Mouse (Mus musculus) leukemia stem cell, adult 10-12 weeks (primary cell): ENCODE data around the gene Saa4. TPM values are rescaled to one million over a fixed set of nuclear protein-coding genes. Genes with fewer than 3 reads are reported as not detected.

Experiments used
- polyA plus RNA-seq: library from polyadenylated mRNA; stranded (reverse); fragments of >175 nt; gene quantifications from 2 replicates; pipeline ENCODE4 v1.2.3, GENCODE M21; 2012; ENCODE audit warnings: low replicate concordance

The Saa4 gene
- polyA plus RNA-seq = not detected in 2 replicates

DNA sequence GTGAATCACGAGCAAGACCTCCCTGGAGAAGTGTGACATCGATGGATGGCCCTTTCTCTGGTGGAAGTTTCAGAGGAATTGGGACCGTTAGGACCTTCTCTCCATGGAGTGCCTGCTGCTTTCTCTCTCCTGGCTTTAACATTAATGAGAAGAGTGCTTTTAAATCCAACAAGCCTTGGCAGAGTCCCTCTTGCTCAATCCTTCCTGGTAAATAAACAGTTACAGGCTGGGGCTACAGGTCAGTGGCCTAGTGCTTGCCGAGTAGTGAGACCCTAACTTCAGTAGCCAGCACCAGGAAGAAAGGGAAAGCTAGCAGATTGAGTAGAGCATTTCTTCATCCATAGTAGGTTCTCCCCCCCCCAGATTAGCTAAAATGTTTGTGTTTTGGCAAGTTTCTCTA, at the start of gene Saa4:
Gene Saa4 (minus strand): TSS at position 146 of the 400 bp plus-strand sequence.

DNA sequence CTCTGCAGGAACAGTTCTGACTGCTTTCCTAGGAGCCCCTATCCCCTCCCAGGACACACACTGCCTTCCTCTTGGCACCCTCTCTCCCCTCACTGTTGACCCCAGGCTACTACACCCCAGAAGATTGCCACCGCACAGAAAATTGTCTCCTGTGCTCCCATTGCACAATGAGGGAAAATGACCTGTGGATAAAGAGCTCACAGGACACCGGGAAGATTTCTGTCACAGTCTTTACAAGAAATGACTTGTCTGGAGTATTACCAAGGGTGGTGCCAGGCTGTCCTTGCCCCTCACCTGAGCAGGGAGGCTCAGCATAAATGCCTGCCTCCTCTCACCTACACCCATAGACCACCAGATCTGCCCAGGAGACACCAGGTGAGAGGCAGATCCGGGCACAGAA, 19.1 kb upstream of the Saa4 start, which contains the start of gene Saa2:
Gene Saa2 (plus strand): TSS at position 301 of the 400 bp plus-strand sequence.

GRCm38 (mm10) chr7:46742880-46743279, 10.5 kb upstream of the Saa4 start, which contains the start of gene Saa1:
Gene Saa1 (minus strand): TSS chr7:46742980.

GRCm38 (mm10) chr7:46715600-46715999, 16.8 kb downstream of the Saa4 start, which contains the start of gene Saa3:
Gene Saa3 (minus strand): TSS chr7:46715700.

GRCm38 (mm10) chr7:46710390-46710844, 22.0 kb downstream of the Saa4 start, which contains the start of gene Saal1:
Gene Saal1 (minus strand): TSS chr7:46710680.

Other genes starting within 250 kb of the Saa4 start
- 0.42 and 1.4 TPM in 2 replicates for gene Sergef, start 92.8 kb downstream of the Saa4 start, polyA plus RNA-seq
- gene Tph1, start 60.1 kb downstream of the Saa4 start, polyA plus RNA-seq = not detected in 2 replicates
- gene Saal1, start 21.9 kb downstream of the Saa4 start, polyA plus RNA-seq = 1.8 and 1.9 TPM in 2 replicates
- gene Saa3, start 16.9 kb downstream of the Saa4 start, polyA plus RNA-seq = 0.73 and 3.0 TPM in 2 replicates
- gene Saa1, start 10.4 kb upstream of the Saa4 start, polyA plus RNA-seq = not detected in 2 replicates
- not detected in 2 replicates for gene Saa2, start 19.2 kb upstream of the Saa4 start, polyA plus RNA-seq
- gene Hps5, start 63.5 kb upstream of the Saa4 start, polyA plus RNA-seq = 2.7 and 3.8 TPM in 2 replicates
- gene Gtf2h1, start 63.5 kb upstream of the Saa4 start, polyA plus RNA-seq = 68.6 and 85.3 TPM in 2 replicates
- 247 and 414 TPM in 2 replicates for gene Ldha, start 108.9 kb upstream of the Saa4 start, polyA plus RNA-seq
- gene Ldhc, start 128.6 kb upstream of the Saa4 start, polyA plus RNA-seq = not detected in 2 replicates
- gene Tsg101, start 187.4 kb upstream of the Saa4 start, polyA plus RNA-seq = 24.5 and 36.4 TPM in 2 replicates
- gene Uevld, start 225.9 kb upstream of the Saa4 start, polyA plus RNA-seq = 0.07 and 0.54 TPM in 2 replicates